Mouse (Mus musculus) heart, embryonic 14.5 days (tissue): Measurements from ENCODE around the gene Csmd2. TPM values are rescaled to one million over a fixed set of nuclear protein-coding genes. Genes with fewer than 3 reads are reported as not detected.

Experiments used
- ATAC-seq: fragments of 200-750 bp; cut with Nextera tagmentation; 2 replicates; pipeline ENCODE4 v1.8.0; 2017; ENCODE audit warnings: low read depth, moderate TSS enrichment; ENCODE audit not compliant: insufficient number of reproducible peaks, insufficient read depth, low FRiP score
- H3K27ac ChIP-seq, 2 experiments: fragments of 200-500 bp in 1 of 2; fragments of 300-500 bp in 1 of 2; sonication (generic) in 1 of 2; replicated peaks in 1 of 2; 2 replicates each; pipeline ENCODE4 v1.5.1; 2012 to 2014; ENCODE audit warnings: low read depth in 2 of 2, low read length in 2 of 2, control low read depth in 1 of 2, mild to moderate bottlenecking in 1 of 2, mixed read lengths in 1 of 2; ENCODE audit not compliant: control insufficient read depth in 1 of 2, insufficient read depth in 1 of 2
- H3K27me3 ChIP-seq: fragments of 300-500 bp; sonication (generic); 2 replicates; pipeline ENCODE4 v1.6.1; 2014; ENCODE audit warnings: mild to moderate bottlenecking, low read length, control low read depth; ENCODE audit not compliant: control insufficient read depth, insufficient read depth
- H3K36me3 ChIP-seq: fragments of 300-500 bp; sonication (generic); 2 replicates; pipeline ENCODE4 v1.6.1; 2014; ENCODE audit warnings: mild to moderate bottlenecking, control low read depth, low read length, mixed read lengths; ENCODE audit not compliant: control insufficient read depth, insufficient read depth
- H3K4me1 ChIP-seq, 2 experiments: fragments of 200-500 bp in 1 of 2; fragments of 300-500 bp in 1 of 2; sonication (generic) in 1 of 2; 2 replicates each; pipeline ENCODE4 v1.6.1; 2012 to 2014; ENCODE audit warnings: low read length in 2 of 2, control low read depth in 1 of 2, mixed read lengths in 1 of 2; ENCODE audit not compliant: control insufficient read depth in 2 of 2, insufficient read depth in 2 of 2
- H3K4me2 ChIP-seq: fragments of 300-500 bp; sonication (generic); 2 replicates; pipeline ENCODE4 v1.6.1; 2014; ENCODE audit warnings: mild to moderate bottlenecking, low read length
- H3K4me3 ChIP-seq, 2 experiments: fragments of 200-500 bp in 1 of 2; fragments of 300-500 bp in 1 of 2; sonication (generic) in 1 of 2; 2 replicates each; pipeline ENCODE4 v1.5.1; 2012 to 2014; ENCODE audit warnings: low read length in 2 of 2, mild to moderate bottlenecking in 2 of 2, control low read depth in 1 of 2, low read depth in 1 of 2, moderate library complexity in 1 of 2; ENCODE audit not compliant: control insufficient read depth in 1 of 2, insufficient read depth in 1 of 2
- H3K9ac ChIP-seq: fragments of 300-500 bp; sonication (generic); 2 replicates; pipeline ENCODE4 v1.6.1; 2014; ENCODE audit warnings: mild to moderate bottlenecking, low read length
- H3K9me3 ChIP-seq: fragments of 300-500 bp; sonication (generic); 2 replicates; pipeline ENCODE4 v1.6.1; 2016; ENCODE audit warnings: low read length, control low read depth; ENCODE audit not compliant: control insufficient read depth
- WGBS: fragments of 180-500 bp; shearing (Covaris S2); extraction: QIAGEN DNeasy Blood & Tissue Kit; methylation state at CpG from one replicate; pipeline ENCODE4 v1.1.7; 2014; 5-methylcytosine and 5-hydroxymethylcytosine counted together
- polyA plus RNA-seq: library from polyadenylated mRNA; unstranded; fragments of >200 nt; fragmentation: Nextera tagmentation; extraction: Ambion mirVana; gene quantifications from 2 replicates; pipeline ENCODE4 v1.2.1, GENCODE M21; 2014

Gene Csmd2
- polyA plus RNA-seq, 1 experiment from 2014 or later: 0.04 TPM

GRCm38 (mm10) chr4:128091938-128092337, 104.3 kb downstream of the Csmd2 start:
- Histone ChIP-seq H3K4me1 (peaks cover 0 to 5% of the 10 kb centered on the region in 2 experiments; a peak in 2 of 4 replicates), H3K36me3 (no peaks in the 10 kb centered on the region), H3K4me3 (no peak overlapping the region), H3K9me3 (no peaks in the 10 kb centered on the region), H3K27me3 (no peaks in the 10 kb centered on the region), H3K9ac (no peak overlapping the region), H3K27ac (no peak overlapping the region), H3K4me2 (no peak overlapping the region)
- ATAC-seq: no peak
- 77% methylated on average over 3 of the region's 3 CpGs for WGBS

DNA sequence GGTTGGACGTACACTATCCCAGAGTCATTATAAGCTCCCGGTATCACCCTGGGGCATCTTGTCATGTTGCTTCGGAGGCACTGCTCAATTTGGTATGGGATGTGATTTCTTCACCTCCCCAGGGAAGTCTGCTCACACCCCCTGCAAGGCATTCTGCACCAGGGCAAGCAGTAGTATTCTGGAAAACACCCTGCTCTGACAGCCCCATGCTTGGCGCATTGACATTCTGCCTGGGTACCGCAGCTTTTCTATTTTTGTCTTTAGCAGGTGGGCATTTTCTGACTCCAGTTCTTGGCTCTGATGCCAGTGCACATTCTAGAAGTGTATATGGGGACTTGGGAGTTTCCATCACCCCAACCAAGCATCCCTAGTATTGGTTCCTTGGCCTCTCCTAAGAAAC, 111.9 kb downstream of the Csmd2 start:
- H3K4me1 ChIP-seq: no peaks in the 10 kb centered on the region
- no peak for ATAC-seq
- no peak overlapping the region for H3K9ac ChIP-seq
- H3K4me3 ChIP-seq: no peak overlapping the region
- H3K27me3 ChIP-seq: no peaks in the 10 kb centered on the region
- 84% methylated on average over 5 of the region's 5 CpGs for WGBS
- no peaks in the 10 kb centered on the region for H3K9me3 ChIP-seq
- H3K27ac ChIP-seq: no peak overlapping the region
- no peak overlapping the region for H3K4me2 ChIP-seq
- no peaks in the 10 kb centered on the region for H3K36me3 ChIP-seq

- Histone ChIP-seq H3K27me3 (no peaks in the 10 kb centered on the region), H3K4me3 (no peak overlapping the region), H3K4me1 (no peaks in the 10 kb centered on the region), H3K27ac (no peak overlapping the region), H3K9ac (no peak overlapping the region), H3K36me3 (no peaks in the 10 kb centered on the region), H3K9me3 (no peaks in the 10 kb centered on the region), H3K4me2 (no peak overlapping the region)
- WGBS: 79% methylated on average over 5 of the region's 5 CpGs
- no peak for ATAC-seq
Observed at GRCm38 (mm10) chr4:128100541-128100940, 112.9 kb downstream of the Csmd2 start.

DNA sequence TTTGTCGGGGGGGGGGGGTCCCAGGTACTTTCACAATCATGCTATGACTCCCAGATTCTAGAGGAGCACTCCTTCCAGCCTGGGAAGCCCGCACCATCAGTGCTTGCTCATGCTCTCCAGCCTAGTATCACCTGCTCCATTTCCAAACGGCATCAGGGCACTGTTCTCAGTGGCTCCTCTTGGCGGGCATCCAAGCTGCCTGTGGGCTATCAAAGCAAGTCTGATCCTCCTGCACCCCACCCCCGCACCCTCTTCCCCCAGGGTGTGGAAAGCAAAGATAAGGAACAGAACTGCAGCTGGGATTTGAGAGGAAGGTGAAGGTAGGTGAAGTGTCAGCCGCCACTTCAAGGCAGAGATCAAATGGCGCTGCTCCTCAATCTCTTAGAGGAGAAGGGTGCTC, 128.7 kb downstream of the Csmd2 start:
- no peak overlapping the region for H3K27ac ChIP-seq
- no peak overlapping the region for H3K4me2 ChIP-seq
- no peaks in the 10 kb centered on the region for H3K36me3 ChIP-seq
- no peaks in the 10 kb centered on the region for H3K9me3 ChIP-seq
- no peaks in the 10 kb centered on the region; a peak in 1 of 4 replicates for H3K4me1 ChIP-seq
- 23% methylated on average over 7 of the region's 7 CpGs for WGBS
- H3K9ac ChIP-seq: no peak overlapping the region
- no peak overlapping the region for H3K4me3 ChIP-seq
- ATAC-seq: no peak
- H3K27me3 ChIP-seq: no peaks in the 10 kb centered on the region

DNA sequence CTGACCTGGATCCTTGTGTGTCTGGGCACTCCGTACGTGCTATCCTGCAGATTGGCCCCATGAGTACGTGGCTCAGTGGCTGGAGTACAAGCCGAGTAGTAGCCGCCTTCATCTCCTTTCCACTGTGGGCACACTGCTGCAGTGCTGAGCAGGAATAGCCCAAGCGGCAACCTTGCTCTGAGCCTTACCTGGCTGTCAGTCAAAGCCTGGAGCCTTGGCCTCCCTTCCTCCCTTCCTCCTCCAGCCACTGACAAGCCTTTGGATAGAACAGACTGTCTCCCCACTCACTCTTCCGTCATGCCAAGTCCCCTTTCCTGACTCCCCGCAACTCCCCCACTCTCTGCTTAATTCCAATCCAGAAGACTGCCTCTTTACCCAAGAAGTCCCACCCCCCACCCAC, 135.6 kb downstream of the Csmd2 start:
- H3K36me3 ChIP-seq: no peaks in the 10 kb centered on the region
- H3K4me2 ChIP-seq: no peak overlapping the region
- H3K4me1 ChIP-seq: peaks cover 0 to 2% of the 10 kb centered on the region in 2 experiments; a peak in 1 of 4 replicates
- H3K4me3 ChIP-seq: no peak overlapping the region
- WGBS: 45% methylated on average over 8 of the region's 8 CpGs
- no peak overlapping the region for H3K27ac ChIP-seq
- no peak for ATAC-seq
- peaks cover 6% of the 10 kb centered on the region for H3K9me3 ChIP-seq
- no peak overlapping the region for H3K9ac ChIP-seq
- no peaks in the 10 kb centered on the region for H3K27me3 ChIP-seq

- Histone ChIP-seq H3K4me2 (no peak overlapping the region), H3K27me3 (no peaks in the 10 kb centered on the region), H3K9me3 (peaks cover 6% of the 10 kb centered on the region), H3K9ac (no peak overlapping the region), H3K4me1 (peaks cover 0 to 2% of the 10 kb centered on the region in 2 experiments; a peak in 1 of 4 replicates), H3K4me3 (no peak overlapping the region), H3K27ac (no peak overlapping the region), H3K36me3 (no peaks in the 10 kb centered on the region)
- WGBS: 83% methylated on average over 4 of the region's 4 CpGs
- no peak for ATAC-seq
Observed at GRCm38 (mm10) chr4:128124738-128125137, 137.1 kb downstream of the Csmd2 start.

DNA sequence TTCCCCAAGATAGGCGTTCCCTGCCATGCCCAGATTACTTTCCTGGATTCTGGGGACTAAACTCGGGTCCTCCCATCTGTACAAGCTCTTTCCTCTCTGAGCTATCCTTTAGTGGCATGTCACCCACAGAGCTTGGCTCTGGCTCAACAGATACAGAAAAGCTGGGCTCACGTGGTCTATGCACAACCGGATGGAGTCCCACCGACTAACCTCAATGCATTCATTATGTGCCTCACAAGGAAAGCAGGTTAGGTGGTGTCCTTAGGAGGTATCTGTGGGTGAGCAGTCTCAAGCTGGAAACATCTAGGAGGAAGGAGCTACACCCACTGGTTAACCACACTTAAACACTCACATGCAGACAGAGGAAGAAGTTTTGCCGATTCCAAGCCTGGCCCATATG, 140.9 kb downstream of the Csmd2 start:
- 83% methylated on average over 6 of the region's 6 CpGs for WGBS
- no peak overlapping the region for H3K4me3 ChIP-seq
- H3K27me3 ChIP-seq: no peaks in the 10 kb centered on the region
- no peak overlapping the region for H3K27ac ChIP-seq
- ATAC-seq: no peak
- no peaks in the 10 kb centered on the region for H3K36me3 ChIP-seq
- peaks cover 6% of the 10 kb centered on the region for H3K9me3 ChIP-seq
- no peaks in the 10 kb centered on the region for H3K4me1 ChIP-seq
- H3K9ac ChIP-seq: no peak overlapping the region
- H3K4me2 ChIP-seq: no peak overlapping the region

GRCm38 (mm10) chr4:128130611-128131142, 143.0 kb downstream of the Csmd2 start:
- 70% methylated on average over 4 of the region's 4 CpGs for WGBS
- H3K9ac ChIP-seq: no peak overlapping the region

More at GRCm38 (mm10) chr4:128130611-128131142, 143.0 kb downstream of the Csmd2 start:
- no peaks in the 10 kb centered on the region for H3K36me3 ChIP-seq
- no peak overlapping the region for H3K27ac ChIP-seq
- no peaks in the 10 kb centered on the region for H3K27me3 ChIP-seq
- H3K4me1 ChIP-seq: no peaks in the 10 kb centered on the region
- H3K9me3 ChIP-seq: 0 out of 2 replicates have a peak, but pooled peaks cover under 1% of the 10 kb centered on the region
- H3K4me2 ChIP-seq: no peak overlapping the region
- ATAC-seq: no peak
- H3K4me3 ChIP-seq: no peak overlapping the region
